Mouse (Mus musculus) splenic B cell, adult 2 months (primary cell): Measurements from ENCODE around the gene Rab39b.

Experiments used
- DNase-seq: peaks from one replicate; pipeline ENCODE4 v3.0.0-alpha.2; 2011; ENCODE audit warnings: low read depth, low spot score
- H3K27me3 ChIP-seq: 2 replicates; pipeline ENCODE4 v1.6.1; 2012; ENCODE audit warnings: mild to moderate bottlenecking, low read length, moderate library complexity, mixed read lengths; ENCODE audit not compliant: control insufficient read depth, poor library complexity, insufficient read depth, severe bottlenecking
- H3K36me3 ChIP-seq: 2 replicates; pipeline ENCODE4 v1.6.1; 2012; ENCODE audit warnings: mild to moderate bottlenecking, low read length, moderate library complexity, mixed read lengths; ENCODE audit not compliant: control insufficient read depth, poor library complexity, insufficient read depth, severe bottlenecking

Gene Rab39b

GRCm38 (mm10) chrX:75577582-75578324, at the start of gene Rab39b:
TSS of gene Rab39b (minus strand) at chrX:75578231.
- peak; percentile 8 for DNase-seq

GRCm38 (mm10) chrX:75578539-75578938, 508 bp upstream of the Rab39b start:
- DNase-seq = no peak
- H3K27me3 ChIP-seq = no peaks in the 10 kb centered on the region
- H3K36me3 ChIP-seq = no peaks in the 10 kb centered on the region

More at GRCm38 (mm10) chrX:75577582-75578324, at the start of gene Rab39b:
- Histone ChIP-seq H3K36me3 (no peaks in the 10 kb centered on the region), H3K27me3 (no peaks in the 10 kb centered on the region)
